Mouse (Mus musculus): ENCODE measurements around the gene Arhgef17. TPM values are rescaled to one million over a fixed set of nuclear protein-coding genes. Genes with fewer than 3 reads are reported as not detected.
A peak's percentile ranks its signal among the peaks of the same experiment; 100 is the strongest.

Arhgef17 gene
- total RNA-seq, 1 experiment from 2014 or later, result 2.2 TPM

GRCm38 (mm10) chr7:100950031-100950430 lies 18.1 kb upstream of the Arhgef17 start:
- ATAC-seq (replicated peaks in 1 of 2; ENCODE audit: insufficient read depth in 1 of 2, low FRiP score in 2 of 2, low TSS enrichment in 1 of 2, low read depth in 1 of 2, poor library complexity in 2 of 2, severe bottlenecking in 2 of 2), result no peak

- ATAC-seq (replicated peaks in 1 of 2; ENCODE audit: insufficient read depth in 1 of 2, low FRiP score in 2 of 2, low TSS enrichment in 1 of 2, low read depth in 1 of 2, poor library complexity in 2 of 2, severe bottlenecking in 2 of 2), result no peak
Measured at GRCm38 (mm10) chr7:100944738-100945137, 12.8 kb upstream of the Arhgef17 start.

- peak in 1 of 2 experiments; percentile 19; a peak in 1 of 4 replicates for ATAC-seq (replicated peaks in 1 of 2; ENCODE audit: insufficient read depth in 1 of 2, low FRiP score in 2 of 2, low TSS enrichment in 1 of 2, low read depth in 1 of 2, poor library complexity in 2 of 2, severe bottlenecking in 2 of 2)
Measured at GRCm38 (mm10) chr7:100944306-100944705, 12.4 kb upstream of the Arhgef17 start.

- peak; percentile 84 to 85 for ATAC-seq (replicated peaks in 1 of 2; ENCODE audit: insufficient read depth in 1 of 2, low FRiP score in 2 of 2, low TSS enrichment in 1 of 2, low read depth in 1 of 2, poor library complexity in 2 of 2, severe bottlenecking in 2 of 2)
Measured at GRCm38 (mm10) chr7:100942789-100943615, 11.1 kb upstream of the Arhgef17 start.

- no peak for ATAC-seq (replicated peaks in 1 of 2; ENCODE audit: insufficient read depth in 1 of 2, low FRiP score in 2 of 2, low TSS enrichment in 1 of 2, low read depth in 1 of 2, poor library complexity in 2 of 2, severe bottlenecking in 2 of 2)
Measured at GRCm38 (mm10) chr7:100941169-100941568, 9.3 kb upstream of the Arhgef17 start.

- no peak for ATAC-seq (replicated peaks in 1 of 2; ENCODE audit: insufficient read depth in 1 of 2, low FRiP score in 2 of 2, low TSS enrichment in 1 of 2, low read depth in 1 of 2, poor library complexity in 2 of 2, severe bottlenecking in 2 of 2)
Measured at GRCm38 (mm10) chr7:100938106-100938505, 6.2 kb upstream of the Arhgef17 start.

- ATAC-seq (replicated peaks in 1 of 2; ENCODE audit: insufficient read depth in 1 of 2, low FRiP score in 2 of 2, low TSS enrichment in 1 of 2, low read depth in 1 of 2, poor library complexity in 2 of 2, severe bottlenecking in 2 of 2), result no peak
Measured at GRCm38 (mm10) chr7:100937481-100937880, 5.6 kb upstream of the Arhgef17 start.

- ATAC-seq (replicated peaks in 1 of 2; ENCODE audit: insufficient read depth in 1 of 2, low FRiP score in 2 of 2, low TSS enrichment in 1 of 2, low read depth in 1 of 2, poor library complexity in 2 of 2, severe bottlenecking in 2 of 2), result no peak
Measured at GRCm38 (mm10) chr7:100933520-100933919, 1.6 kb upstream of the Arhgef17 start.

- ATAC-seq (replicated peaks in 1 of 2; ENCODE audit: insufficient read depth in 1 of 2, low FRiP score in 2 of 2, low TSS enrichment in 1 of 2, low read depth in 1 of 2, poor library complexity in 2 of 2, severe bottlenecking in 2 of 2), result peak; percentile 80 to 83
Measured at GRCm38 (mm10) chr7:100932481-100933007, 637 bp upstream of the Arhgef17 start.

- ATAC-seq (replicated peaks in 1 of 2; ENCODE audit: insufficient read depth in 1 of 2, low FRiP score in 2 of 2, low TSS enrichment in 1 of 2, low read depth in 1 of 2, poor library complexity in 2 of 2, severe bottlenecking in 2 of 2), result no peak
Measured at GRCm38 (mm10) chr7:100931316-100931925, 486 bp downstream of the Arhgef17 start.

- ATAC-seq (replicated peaks in 1 of 2; ENCODE audit: insufficient read depth in 1 of 2, low FRiP score in 2 of 2, low TSS enrichment in 1 of 2, low read depth in 1 of 2, poor library complexity in 2 of 2, severe bottlenecking in 2 of 2), result 0 out of 4 replicates have a peak, but pooled peaks of 1 of the 2 experiments have one; percentile 8
Measured at GRCm38 (mm10) chr7:100930619-100931315, 1.1 kb downstream of the Arhgef17 start.

- ATAC-seq (replicated peaks in 1 of 2; ENCODE audit: insufficient read depth in 1 of 2, low FRiP score in 2 of 2, low TSS enrichment in 1 of 2, low read depth in 1 of 2, poor library complexity in 2 of 2, severe bottlenecking in 2 of 2), result no peak
Measured at GRCm38 (mm10) chr7:100929639-100930303, 2.1 kb downstream of the Arhgef17 start.

- no peak for ATAC-seq (replicated peaks in 1 of 2; ENCODE audit: insufficient read depth in 1 of 2, low FRiP score in 2 of 2, low TSS enrichment in 1 of 2, low read depth in 1 of 2, poor library complexity in 2 of 2, severe bottlenecking in 2 of 2)
Measured at GRCm38 (mm10) chr7:100928456-100928855, 3.5 kb downstream of the Arhgef17 start.

- ATAC-seq (replicated peaks in 1 of 2; ENCODE audit: insufficient read depth in 1 of 2, low FRiP score in 2 of 2, low TSS enrichment in 1 of 2, low read depth in 1 of 2, poor library complexity in 2 of 2, severe bottlenecking in 2 of 2), result no peak
Measured at GRCm38 (mm10) chr7:100927287-100928000, 4.5 kb downstream of the Arhgef17 start.

GRCm38 (mm10) chr7:100926311-100926923 lies 5.5 kb downstream of the Arhgef17 start:
- ATAC-seq (replicated peaks in 1 of 2; ENCODE audit: insufficient read depth in 1 of 2, low FRiP score in 2 of 2, low TSS enrichment in 1 of 2, low read depth in 1 of 2, poor library complexity in 2 of 2, severe bottlenecking in 2 of 2), result no peak

- no peak for ATAC-seq (replicated peaks in 1 of 2; ENCODE audit: insufficient read depth in 1 of 2, low FRiP score in 2 of 2, low TSS enrichment in 1 of 2, low read depth in 1 of 2, poor library complexity in 2 of 2, severe bottlenecking in 2 of 2)
Measured at GRCm38 (mm10) chr7:100924674-100925445, 7.0 kb downstream of the Arhgef17 start.
